Comparison of ENCODE assay signal across 8 mouse cellular contexts in genomic region chr2:121443068-121443349, GRCm38 (mm10). TPM values are rescaled to one million over a fixed set of nuclear protein-coding genes. Genes with fewer than 3 reads are reported as not detected.
A peak's percentile ranks its signal among the peaks of the same experiment; 100 is the strongest.
DNase-seq lines count a peak whose midpoint lies in the region; ATAC-seq and TF ChIP-seq lines count a peak whose summit lies in the region.

No protein-coding gene starts in this region.

- H3K9me3 ChIP-seq in stomach, embryonic 16.5 days (replicated peaks; ENCODE audit: control insufficient read depth, low read length): no peaks in the 10 kb centered on the region

- no peaks in the 10 kb centered on the region for H3K27me3 ChIP-seq in spleen, adult 2 months (ENCODE audit: control insufficient read depth, insufficient read depth, low read length)
- H3K27me3 ChIP-seq in liver, adult 2 months (ENCODE audit: control insufficient read depth, insufficient read depth, low read length): no peaks in the 10 kb centered on the region
- no peaks in the 10 kb centered on the region for H3K27me3 ChIP-seq in stomach, embryonic 16.5 days (ENCODE audit: control insufficient read depth, insufficient read depth, low read length)

- no peaks in the 10 kb centered on the region for H3K79me2 ChIP-seq in liver, adult 2 months (ENCODE audit: control insufficient read depth, insufficient read depth, low read length)

- H3K27ac ChIP-seq in spleen, adult 2 months (ENCODE audit: insufficient read depth, low read length): peak overlapping the region; percentile 58
- H3K27ac ChIP-seq in liver, adult 2 months (replicated peaks; ENCODE audit: insufficient read depth, low read depth, low read length): peak overlapping the region; percentile 30
- H3K27ac ChIP-seq in stomach, embryonic 16.5 days (ENCODE audit: low read length): no peak overlapping the region

- no peak for TF ChIP-seq POLR2A in spleen, adult 2 months (IDR thresholded peaks at IDR 0.05; ENCODE audit: low read depth, low read length)
- no peak for TF ChIP-seq POLR2A in liver, adult 2 months (IDR thresholded peaks at IDR 0.05; ENCODE audit: extremely low read depth, insufficient read depth, low read length)

- H3K4me1 ChIP-seq in spleen, adult 2 months (ENCODE audit: control insufficient read depth, insufficient read depth, insufficient read length): peaks cover 5% of the 10 kb centered on the region; the same call in 1 of the 2 replicates
- H3K4me1 ChIP-seq in liver, adult 2 months (ENCODE audit: control insufficient read depth, insufficient read depth, low read length): peaks cover 12% of the 10 kb centered on the region
- peaks cover 11% of the 10 kb centered on the region for H3K4me1 ChIP-seq in stomach, embryonic 16.5 days (ENCODE audit: control insufficient read depth, insufficient read depth, low read length)

- no peak for ATAC-seq in stomach, embryonic 16.5 days (ENCODE audit: insufficient read depth, low FRiP score)

- WGBS in spleen, adult 2 months: 6% methylated on average over 8 of the region's 8 CpGs
- WGBS in liver, adult 2 months: 6% methylated on average over 8 of the region's 8 CpGs
- WGBS in stomach, embryonic 16.5 days: 7% methylated on average over 8 of the region's 8 CpGs

- peak; percentile 25 for DNase-seq in cerebellum, adult 9-10 months
- DNase-seq in cerebellum, postnatal 36 days: no peak
- peak in 1 of 2 experiments; percentile 8 for DNase-seq in spleen, adult 2 months (ENCODE audit: low read depth in 1 of 2, low spot score in 2 of 2)
- no peak for DNase-seq in spleen, adult 12 weeks (ENCODE audit: low spot score)
- no peak for DNase-seq in liver, adult 2 months (ENCODE audit: extremely low read depth, low read depth, low spot score)
- DNase-seq in cerebellum, adult 11 months: no peak
- no peak for DNase-seq in spleen, postnatal 36 days (ENCODE audit: low spot score in 2 of 2)

- peak overlapping the region; percentile 81 for H3K4me2 ChIP-seq in stomach, embryonic 16.5 days (ENCODE audit: low read depth, low read length)

- TF ChIP-seq CTCF in spleen, adult 2 months (IDR thresholded peaks at IDR 0.05; ENCODE audit: extremely low read depth, insufficient read depth, insufficient read length, insufficient replicate concordance): no peak
- TF ChIP-seq CTCF in liver, adult 2 months (IDR thresholded peaks at IDR 0.05; ENCODE audit: low read depth, low read length): no peak

- H3K4me3 ChIP-seq in spleen, adult 2 months (ENCODE audit: extremely low read depth, insufficient read depth, insufficient read length): peak overlapping the region; percentile 69; the same call in 1 of the 2 replicates
- peak overlapping the region; percentile 40 for H3K4me3 ChIP-seq in liver, adult 2 months (ENCODE audit: insufficient read depth, low read depth, low read length)
- H3K4me3 ChIP-seq in stomach, embryonic 16.5 days (replicated peaks; ENCODE audit: low read length): peak overlapping the region; percentile 53

- peak overlapping the region; percentile 61 for H3K9ac ChIP-seq in liver, adult 2 months (ENCODE audit: low read depth, low read length)
- H3K9ac ChIP-seq in stomach, embryonic 16.5 days (ENCODE audit: low read length): peak overlapping the region; percentile 60

- H3K36me3 ChIP-seq in spleen, adult 2 months (ENCODE audit: control insufficient read depth, insufficient read depth, low read length): peaks cover 7% of the 10 kb centered on the region
- H3K36me3 ChIP-seq in liver, adult 2 months (ENCODE audit: control insufficient read depth, insufficient read depth, low read length): peaks cover 11% of the 10 kb centered on the region
- H3K36me3 ChIP-seq in stomach, embryonic 16.5 days (ENCODE audit: control insufficient read depth, insufficient read depth, low read length): peaks cover 6% of the 10 kb centered on the region

RNA-seq across cellular contexts. Expression of gene Ell3, which starts 1.1 kb away (rescaled TPM):
- 22.8 and 26.6 TPM in 2 replicates for polyA plus RNA-seq in spleen, adult 2 months (2012; rRNA removed)
- 3.2 and 6.0 TPM in 2 replicates for total RNA-seq in liver, adult 2 months (2014; rRNA removed)
- polyA plus RNA-seq in liver, adult 2 months (2012; rRNA removed): 1.9 and 2.2 TPM in 2 replicates
- 8.7 and 8.8 TPM in 2 replicates for polyA plus RNA-seq in stomach, embryonic 16.5 days (2015; fragmentation: Nextera tagmentation; extraction: Ambion mirVana)

RNA-seq across cellular contexts. Expression of gene Serf2, which starts 6.0 kb away (rescaled TPM):
- 206 and 255 TPM in 2 replicates for polyA plus RNA-seq in spleen, adult 2 months (2012; rRNA removed)
- total RNA-seq in liver, adult 2 months (2014; rRNA removed): 56.6 and 81.7 TPM in 2 replicates
- 200 and 211 TPM in 2 replicates for polyA plus RNA-seq in liver, adult 2 months (2012; rRNA removed)
- 439 and 496 TPM in 2 replicates for polyA plus RNA-seq in stomach, embryonic 16.5 days (2015; fragmentation: Nextera tagmentation; extraction: Ambion mirVana)

RNA-seq across cellular contexts. Expression of gene Hypk, which starts 10.1 kb away (rescaled TPM):
- polyA plus RNA-seq in spleen, adult 2 months (2012; rRNA removed): 3.2 and 5.8 TPM in 2 replicates
- 21.1 and 27.4 TPM in 2 replicates for total RNA-seq in liver, adult 2 months (2014; rRNA removed)
- polyA plus RNA-seq in liver, adult 2 months (2012; rRNA removed): 3.5 and 4.8 TPM in 2 replicates
- polyA plus RNA-seq in stomach, embryonic 16.5 days (2015; fragmentation: Nextera tagmentation; extraction: Ambion mirVana): 86.0 and 107 TPM in 2 replicates

RNA-seq across cellular contexts. Expression of gene Serinc4, which starts 13.6 kb away (rescaled TPM):
- 0.22 and 0.33 TPM in 2 replicates for polyA plus RNA-seq in spleen, adult 2 months (2012; rRNA removed)
- total RNA-seq in liver, adult 2 months (2014; rRNA removed): not detected in 2 replicates
- 0.11 TPM in 2 replicates for polyA plus RNA-seq in liver, adult 2 months (2012; rRNA removed)
- polyA plus RNA-seq in stomach, embryonic 16.5 days (2015; fragmentation: Nextera tagmentation; extraction: Ambion mirVana): 0.25 and 0.46 TPM in 2 replicates

RNA-seq across cellular contexts. Expression of gene Catsper2, which starts 29.4 kb away (rescaled TPM):
- 0.89 and 0.97 TPM in 2 replicates for polyA plus RNA-seq in spleen, adult 2 months (2012; rRNA removed)
- 1.3 and 2.9 TPM in 2 replicates for total RNA-seq in liver, adult 2 months (2014; rRNA removed)
- polyA plus RNA-seq in liver, adult 2 months (2012; rRNA removed): 1.3 and 2.5 TPM in 2 replicates
- polyA plus RNA-seq in stomach, embryonic 16.5 days (2015; fragmentation: Nextera tagmentation; extraction: Ambion mirVana): 1.3 and 1.6 TPM in 2 replicates

Comparison
In these comparisons a context has a peak if more than half of its experiments do, and no peak if none do; other contexts are left out.
1. RNA of gene Hypk, which starts 10.1 kb away (polyA plus RNA-seq): 86.0 to 107 TPM in stomach, embryonic 16.5 days; 3.5 to 4.8 TPM in liver, adult 2 months and 3.2 to 5.8 TPM in spleen, adult 2 months; every median in the first group is over 10 times any median in the second.
2. Peak in every context shown above with its lines, with median percentiles within 50 percentile points of each other: H3K4me3 ChIP-seq.